Mouse (Mus musculus): ENCODE measurements around the gene Ehd2. TPM values are rescaled to one million over a fixed set of nuclear protein-coding genes. Genes with fewer than 3 reads are reported as not detected.
A peak's percentile ranks its signal among the peaks of the same experiment; 100 is the strongest.

The Ehd2 gene
- polyA plus RNA-seq, 1 experiment from 2014 or later, result 67.1 TPM

GRCm38 (mm10) chr7:15987661-15988356, 20.4 kb upstream of the Ehd2 start:
- Histone ChIP-seq H3K4me2 (ENCODE audit: low read depth, low read length) (no peak overlapping the region), H3K36me3 (ENCODE audit: control insufficient read depth, insufficient read depth, low read length) (peaks cover 74% of the 10 kb centered on the region), H3K27ac (replicated peaks; ENCODE audit: low read depth, low read length) (no peak overlapping the region), H3K9me3 (ENCODE audit: control insufficient read depth, low read length) (no peaks in the 10 kb centered on the region), H3K9ac (ENCODE audit: low read depth, low read length) (no peak overlapping the region), H3K4me1 (ENCODE audit: control insufficient read depth, insufficient read depth, low read length) (no peaks in the 10 kb centered on the region), H3K4me3 (ENCODE audit: low read depth, low read length) (no peak overlapping the region), H3K27me3 (replicated peaks; ENCODE audit: control insufficient read depth, insufficient read depth, low read length) (no peaks in the 10 kb centered on the region)
- no peak for DNase-seq (ENCODE audit: low spot score)
- WGBS, result 97% methylated on average over 11 of the region's 16 CpGs
- ATAC-seq (ENCODE audit: low read depth), result no peak

GRCm38 (mm10) chr7:15982729-15983407, 15.5 kb upstream of the Ehd2 start:
- Histone ChIP-seq H3K27me3 (replicated peaks; ENCODE audit: control insufficient read depth, insufficient read depth, low read length) (no peaks in the 10 kb centered on the region), H3K36me3 (ENCODE audit: control insufficient read depth, insufficient read depth, low read length) (peaks cover 66% of the 10 kb centered on the region), H3K9ac (ENCODE audit: low read depth, low read length) (no peak overlapping the region), H3K27ac (replicated peaks; ENCODE audit: low read depth, low read length) (no peak overlapping the region), H3K4me2 (ENCODE audit: low read depth, low read length) (no peak overlapping the region), H3K4me3 (ENCODE audit: low read depth, low read length) (no peak overlapping the region), H3K9me3 (ENCODE audit: control insufficient read depth, low read length) (no peaks in the 10 kb centered on the region), H3K4me1 (ENCODE audit: control insufficient read depth, insufficient read depth, low read length) (no peaks in the 10 kb centered on the region)
- whole genome bisulfite sequencing, result 40% methylated on average over 4 of the region's 4 CpGs
- peak; percentile 62 for DNase-seq (ENCODE audit: low spot score)
- no peak for ATAC-seq (ENCODE audit: low read depth)

- H3K9ac ChIP-seq (ENCODE audit: low read depth, low read length), result no peak overlapping the region
- H3K4me3 ChIP-seq (ENCODE audit: low read depth, low read length), result no peak overlapping the region
- H3K4me2 ChIP-seq (ENCODE audit: low read depth, low read length), result no peak overlapping the region
- H3K27me3 ChIP-seq (replicated peaks; ENCODE audit: control insufficient read depth, insufficient read depth, low read length), result no peaks in the 10 kb centered on the region
- no peak for DNase-seq (ENCODE audit: low spot score)
- no peaks in the 10 kb centered on the region for H3K4me1 ChIP-seq (ENCODE audit: control insufficient read depth, insufficient read depth, low read length)
- no peak for ATAC-seq (ENCODE audit: low read depth)
- WGBS, result 79% methylated on average over 4 of the region's 4 CpGs
- H3K36me3 ChIP-seq (ENCODE audit: control insufficient read depth, insufficient read depth, low read length), result peaks cover 63% of the 10 kb centered on the region
- H3K9me3 ChIP-seq (ENCODE audit: control insufficient read depth, low read length), result no peaks in the 10 kb centered on the region
- no peak overlapping the region for H3K27ac ChIP-seq (replicated peaks; ENCODE audit: low read depth, low read length)
These were observed 14.2 kb upstream of the Ehd2 start for GRCm38 (mm10) chr7:15981538-15981937.

GRCm38 (mm10) chr7:15980246-15980645, 12.9 kb upstream of the Ehd2 start:
- no peak overlapping the region for H3K27ac ChIP-seq (replicated peaks; ENCODE audit: low read depth, low read length)
- no peak overlapping the region for H3K4me2 ChIP-seq (ENCODE audit: low read depth, low read length)
- peaks cover 57% of the 10 kb centered on the region for H3K36me3 ChIP-seq (ENCODE audit: control insufficient read depth, insufficient read depth, low read length)
- no peaks in the 10 kb centered on the region for H3K9me3 ChIP-seq (ENCODE audit: control insufficient read depth, low read length)
- no peak overlapping the region for H3K9ac ChIP-seq (ENCODE audit: low read depth, low read length)
- no peaks in the 10 kb centered on the region for H3K27me3 ChIP-seq (replicated peaks; ENCODE audit: control insufficient read depth, insufficient read depth, low read length)
- no peak overlapping the region for H3K4me3 ChIP-seq (ENCODE audit: low read depth, low read length)
- ATAC-seq (ENCODE audit: low read depth) (no peak), DNase-seq (ENCODE audit: low spot score) (no peak)
- WGBS, result 88% methylated on average over 8 of the region's 8 CpGs
- no peaks in the 10 kb centered on the region for H3K4me1 ChIP-seq (ENCODE audit: control insufficient read depth, insufficient read depth, low read length)

GRCm38 (mm10) chr7:15975904-15976303, 8.5 kb upstream of the Ehd2 start:
- peaks cover 87% of the 10 kb centered on the region for H3K36me3 ChIP-seq (ENCODE audit: control insufficient read depth, insufficient read depth, low read length)

GRCm38 (mm10) chr7:15975451-15975850, 8.1 kb upstream of the Ehd2 start:
- 92% methylated on average over 9 of the region's 10 CpGs for WGBS
- H3K4me2 ChIP-seq (ENCODE audit: low read depth, low read length), result no peak overlapping the region
- peaks cover 87% of the 10 kb centered on the region for H3K36me3 ChIP-seq (ENCODE audit: control insufficient read depth, insufficient read depth, low read length)
- no peak overlapping the region for H3K27ac ChIP-seq (replicated peaks; ENCODE audit: low read depth, low read length)
- no peaks in the 10 kb centered on the region for H3K4me1 ChIP-seq (ENCODE audit: control insufficient read depth, insufficient read depth, low read length)
- no peak for DNase-seq (ENCODE audit: low spot score)
- ATAC-seq (ENCODE audit: low read depth), result no peak
- H3K9me3 ChIP-seq (ENCODE audit: control insufficient read depth, low read length), result no peaks in the 10 kb centered on the region
- H3K4me3 ChIP-seq (ENCODE audit: low read depth, low read length), result no peak overlapping the region
- H3K9ac ChIP-seq (ENCODE audit: low read depth, low read length), result no peak overlapping the region
- H3K27me3 ChIP-seq (replicated peaks; ENCODE audit: control insufficient read depth, insufficient read depth, low read length), result no peaks in the 10 kb centered on the region

More at GRCm38 (mm10) chr7:15975904-15976303, 8.5 kb upstream of the Ehd2 start:
- peak; percentile 34; the same call in 1 of the 2 replicates for ATAC-seq (ENCODE audit: low read depth)
- DNase-seq (ENCODE audit: low spot score), result no peak
- 78% methylated on average over 4 of the region's 4 CpGs for WGBS
- no peaks in the 10 kb centered on the region for H3K27me3 ChIP-seq (replicated peaks; ENCODE audit: control insufficient read depth, insufficient read depth, low read length)
- no peaks in the 10 kb centered on the region for H3K9me3 ChIP-seq (ENCODE audit: control insufficient read depth, low read length)
- no peak overlapping the region for H3K4me2 ChIP-seq (ENCODE audit: low read depth, low read length)
- H3K4me1 ChIP-seq (ENCODE audit: control insufficient read depth, insufficient read depth, low read length), result no peaks in the 10 kb centered on the region
- no peak overlapping the region for H3K4me3 ChIP-seq (ENCODE audit: low read depth, low read length)
- H3K9ac ChIP-seq (ENCODE audit: low read depth, low read length), result no peak overlapping the region
- no peak overlapping the region for H3K27ac ChIP-seq (replicated peaks; ENCODE audit: low read depth, low read length)

GRCm38 (mm10) chr7:15974712-15975111, 7.3 kb upstream of the Ehd2 start:
- Histone ChIP-seq H3K4me2 (ENCODE audit: low read depth, low read length) (no peak overlapping the region), H3K9ac (ENCODE audit: low read depth, low read length) (no peak overlapping the region), H3K27ac (replicated peaks; ENCODE audit: low read depth, low read length) (no peak overlapping the region), H3K36me3 (ENCODE audit: control insufficient read depth, insufficient read depth, low read length) (peaks cover 89% of the 10 kb centered on the region), H3K4me3 (ENCODE audit: low read depth, low read length) (no peak overlapping the region), H3K9me3 (ENCODE audit: control insufficient read depth, low read length) (no peaks in the 10 kb centered on the region), H3K4me1 (ENCODE audit: control insufficient read depth, insufficient read depth, low read length) (no peaks in the 10 kb centered on the region), H3K27me3 (replicated peaks; ENCODE audit: control insufficient read depth, insufficient read depth, low read length) (no peaks in the 10 kb centered on the region)
- DNase-seq (ENCODE audit: low spot score) (no peak), ATAC-seq (ENCODE audit: low read depth) (no peak)
- WGBS, result 61% methylated on average over 5 of the region's 5 CpGs

GRCm38 (mm10) chr7:15972247-15972646, 4.9 kb upstream of the Ehd2 start:
- WGBS, result 70% methylated on average over 25 of the region's 25 CpGs
- ATAC-seq (ENCODE audit: low read depth), result no peak

GRCm38 (mm10) chr7:15969674-15970073, 2.3 kb upstream of the Ehd2 start:
- peaks cover 49% of the 10 kb centered on the region for H3K36me3 ChIP-seq (ENCODE audit: control insufficient read depth, insufficient read depth, low read length)
- H3K27ac ChIP-seq (replicated peaks; ENCODE audit: low read depth, low read length), result no peak overlapping the region
- H3K4me3 ChIP-seq (ENCODE audit: low read depth, low read length), result no peak overlapping the region
- H3K4me1 ChIP-seq (ENCODE audit: control insufficient read depth, insufficient read depth, low read length), result peaks cover 9% of the 10 kb centered on the region; the same call in 1 of the 2 replicates
- H3K9ac ChIP-seq (ENCODE audit: low read depth, low read length), result no peak overlapping the region
- DNase-seq (ENCODE audit: low spot score) (no peak), ATAC-seq (ENCODE audit: low read depth) (no peak)
- no peaks in the 10 kb centered on the region for H3K27me3 ChIP-seq (replicated peaks; ENCODE audit: control insufficient read depth, insufficient read depth, low read length)
- H3K9me3 ChIP-seq (ENCODE audit: control insufficient read depth, low read length), result no peaks in the 10 kb centered on the region
- H3K4me2 ChIP-seq (ENCODE audit: low read depth, low read length), result no peak overlapping the region
- 89% methylated on average over 3 of the region's 3 CpGs for WGBS

More at GRCm38 (mm10) chr7:15972247-15972646, 4.9 kb upstream of the Ehd2 start:
- Histone ChIP-seq H3K36me3 (ENCODE audit: control insufficient read depth, insufficient read depth, low read length) (peaks cover 67% of the 10 kb centered on the region), H3K9ac (ENCODE audit: low read depth, low read length) (no peak overlapping the region), H3K27me3 (replicated peaks; ENCODE audit: control insufficient read depth, insufficient read depth, low read length) (no peaks in the 10 kb centered on the region), H3K9me3 (ENCODE audit: control insufficient read depth, low read length) (no peaks in the 10 kb centered on the region), H3K4me2 (ENCODE audit: low read depth, low read length) (no peak overlapping the region), H3K27ac (replicated peaks; ENCODE audit: low read depth, low read length) (no peak overlapping the region), H3K4me3 (ENCODE audit: low read depth, low read length) (no peak overlapping the region), H3K4me1 (ENCODE audit: control insufficient read depth, insufficient read depth, low read length) (no peaks in the 10 kb centered on the region)
- DNase-seq (ENCODE audit: low spot score), result no peak
